Mouse (Mus musculus) hindbrain, embryonic 11.5 days (tissue): ENCODE measurements at regions not wholly inside any gene's neighbourhood (a gene's known extent, or its start where the extent isn't known, plus 50 kb on each side); places are given as distances from the start of the nearest gene placed in this dataset.

Experiments used
- ATAC-seq: fragments of 200-750 bp; cut with Nextera tagmentation; 2 replicates; pipeline ENCODE4 v1.8.0; 2017; ENCODE audit warnings: mild to moderate bottlenecking, moderate TSS enrichment, moderate library complexity; ENCODE audit not compliant: low FRiP score
- DNase-seq: peaks from one replicate; pipeline ENCODE4 v3.0.0-alpha.2; 2015; ENCODE audit warnings: low spot score
- H3K27ac ChIP-seq: fragments of 300-500 bp; sonication (generic); 2 replicates; pipeline ENCODE4 v1.5.1; 2014; ENCODE audit warnings: mild to moderate bottlenecking, low read depth, low read length
- H3K27me3 ChIP-seq: fragments of 300-500 bp; sonication (generic); 2 replicates; pipeline ENCODE4 v1.6.1; 2014; ENCODE audit warnings: mild to moderate bottlenecking, low read length, moderate library complexity, mixed read lengths; ENCODE audit not compliant: control insufficient read depth, insufficient read depth
- H3K36me3 ChIP-seq: fragments of 300-500 bp; sonication (generic); 2 replicates; pipeline ENCODE4 v1.6.1; 2014; ENCODE audit warnings: mild to moderate bottlenecking, low read length, moderate library complexity, mixed read lengths; ENCODE audit not compliant: control insufficient read depth, insufficient read depth
- H3K4me1 ChIP-seq: fragments of 300-500 bp; sonication (generic); replicated peaks from 2 replicates; pipeline ENCODE4 v1.6.1; 2014; ENCODE audit warnings: low read length, mixed read lengths; ENCODE audit not compliant: control insufficient read depth, insufficient read depth
- H3K4me2 ChIP-seq: fragments of 300-500 bp; sonication (generic); replicated peaks from 2 replicates; pipeline ENCODE4 v1.6.1; 2014; ENCODE audit warnings: mild to moderate bottlenecking, low read depth, low read length
- H3K4me3 ChIP-seq: fragments of 300-500 bp; sonication (generic); 2 replicates; pipeline ENCODE4 v1.5.1; 2014; ENCODE audit warnings: low read depth, low read length
- H3K9ac ChIP-seq: fragments of 300-500 bp; sonication (generic); 2 replicates; pipeline ENCODE4 v1.6.1; 2014; ENCODE audit warnings: low read depth, low read length
- H3K9me3 ChIP-seq: fragments of 300-500 bp; sonication (generic); 2 replicates; pipeline ENCODE4 v1.6.1; 2016; ENCODE audit warnings: low read length; ENCODE audit not compliant: control insufficient read depth
- WGBS: fragments of 180-500 bp; shearing (Covaris S2); extraction: QIAGEN DNeasy Blood & Tissue Kit; methylation state at CpG from one replicate; pipeline ENCODE4 v1.1.7; 2014; 5-methylcytosine and 5-hydroxymethylcytosine counted together

- WGBS, result 88% methylated on average over 1 of the region's 1 CpGs
Observed at GRCm38 (mm10) chr13:7306995-7307394, 658.4 kb upstream of the Pfkp start.

GRCm38 (mm10) chr13:7307396-7307795 is 658.8 kb upstream of the Pfkp start:
- Histone ChIP-seq H3K4me1 (no peaks in the 10 kb centered on the region), H3K36me3 (no peaks in the 10 kb centered on the region), H3K27ac (no peak overlapping the region), H3K9me3 (no peaks in the 10 kb centered on the region), H3K27me3 (no peaks in the 10 kb centered on the region), H3K9ac (no peak overlapping the region), H3K4me3 (no peak overlapping the region), H3K4me2 (no peak overlapping the region)
- 92% methylated on average over 5 of the region's 5 CpGs for WGBS
- ATAC-seq (no peak), DNase-seq (no peak)

More at GRCm38 (mm10) chr13:7306995-7307394, 658.4 kb upstream of the Pfkp start:
- Histone ChIP-seq H3K27ac (no peak overlapping the region), H3K4me3 (no peak overlapping the region), H3K27me3 (no peaks in the 10 kb centered on the region), H3K36me3 (no peaks in the 10 kb centered on the region), H3K9ac (no peak overlapping the region), H3K9me3 (no peaks in the 10 kb centered on the region), H3K4me1 (no peaks in the 10 kb centered on the region), H3K4me2 (no peak overlapping the region)
- DNase-seq (no peak), ATAC-seq (no peak)

- Histone ChIP-seq H3K27ac (no peak overlapping the region), H3K4me2 (no peak overlapping the region), H3K9ac (no peak overlapping the region), H3K27me3 (no peaks in the 10 kb centered on the region), H3K4me3 (no peak overlapping the region), H3K36me3 (no peaks in the 10 kb centered on the region), H3K4me1 (no peaks in the 10 kb centered on the region), H3K9me3 (no peaks in the 10 kb centered on the region)
- ATAC-seq (no peak), DNase-seq (no peak)
- WGBS, result 90% methylated on average over 1 of the region's 1 CpGs
Observed at GRCm38 (mm10) chr13:7313474-7313873, 664.9 kb upstream of the Pfkp start.

DNA sequence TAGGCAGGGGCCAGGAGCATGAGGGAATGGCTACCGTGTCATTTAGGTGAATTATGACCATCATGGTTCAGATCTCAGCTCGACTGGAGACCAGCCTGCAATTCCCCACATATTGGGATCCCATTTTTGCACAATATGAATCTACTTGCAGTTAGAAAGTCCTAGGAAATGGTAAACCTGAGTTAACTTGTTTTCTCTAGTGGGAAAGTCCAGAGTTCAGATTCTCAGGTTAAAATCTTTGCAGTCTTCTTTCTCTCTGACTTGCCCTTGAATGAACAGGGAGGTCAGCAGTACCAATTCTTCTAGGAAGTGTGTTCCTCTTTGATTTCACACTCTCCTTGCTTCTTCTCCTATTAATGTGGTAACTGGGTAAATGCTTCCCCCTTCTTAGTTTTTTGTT is 681.6 kb upstream of the Pfkp start:
- no peak for ATAC-seq
- WGBS, result 81% methylated on average over 2 of the region's 2 CpGs
- H3K9me3 ChIP-seq, result no peaks in the 10 kb centered on the region

DNA sequence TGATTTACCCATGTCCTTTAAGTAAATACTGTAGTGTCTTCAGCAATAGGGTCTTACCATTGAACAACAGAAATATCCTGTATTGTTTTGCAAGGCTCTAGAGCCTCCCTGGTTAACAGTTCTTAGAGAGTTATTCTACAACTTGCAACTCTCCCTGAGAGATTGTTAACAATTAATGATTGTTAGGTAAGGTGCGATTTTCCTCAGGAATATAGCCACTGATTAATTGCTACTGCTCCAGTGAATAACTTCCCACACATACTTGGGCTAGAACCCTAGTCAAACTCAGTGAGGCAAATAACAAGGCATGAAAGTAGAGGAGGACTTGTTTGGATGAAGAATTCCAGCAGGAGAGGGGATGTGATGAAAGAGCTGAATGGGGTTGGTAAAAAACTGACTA is 697.2 kb upstream of the Pfkp start:
- DNase-seq (no peak), ATAC-seq (no peak)
- Histone ChIP-seq H3K4me2 (no peak overlapping the region), H3K4me3 (no peak overlapping the region), H3K27ac (no peak overlapping the region), H3K9ac (no peak overlapping the region), H3K9me3 (no peaks in the 10 kb centered on the region), H3K36me3 (no peaks in the 10 kb centered on the region), H3K4me1 (no peaks in the 10 kb centered on the region), H3K27me3 (no peaks in the 10 kb centered on the region)
- WGBS, result 86% methylated on average over 1 of the region's 1 CpGs

More for the DNA sequence above, 681.6 kb upstream of the Pfkp start:
- H3K4me2 ChIP-seq, result no peak overlapping the region
- H3K4me3 ChIP-seq, result no peak overlapping the region
- H3K9ac ChIP-seq, result no peak overlapping the region
- no peaks in the 10 kb centered on the region for H3K27me3 ChIP-seq
- H3K36me3 ChIP-seq, result no peaks in the 10 kb centered on the region
- DNase-seq, result no peak
- no peaks in the 10 kb centered on the region for H3K4me1 ChIP-seq
- H3K27ac ChIP-seq, result no peak overlapping the region

- Histone ChIP-seq H3K9me3 (no peaks in the 10 kb centered on the region), H3K36me3 (no peaks in the 10 kb centered on the region), H3K4me2 (no peak overlapping the region), H3K4me1 (no peaks in the 10 kb centered on the region), H3K27ac (no peak overlapping the region), H3K4me3 (no peak overlapping the region), H3K27me3 (no peaks in the 10 kb centered on the region), H3K9ac (no peak overlapping the region)
- ATAC-seq (no peak), DNase-seq (no peak)
Observed at GRCm38 (mm10) chr13:7348431-7348830, 699.9 kb upstream of the Pfkp start.

- Histone ChIP-seq H3K9me3 (no peaks in the 10 kb centered on the region), H3K4me2 (no peak overlapping the region), H3K4me3 (no peak overlapping the region), H3K4me1 (no peaks in the 10 kb centered on the region), H3K27ac (no peak overlapping the region), H3K36me3 (no peaks in the 10 kb centered on the region), H3K9ac (no peak overlapping the region), H3K27me3 (no peaks in the 10 kb centered on the region)
- DNase-seq (no peak), ATAC-seq (no peak)
- 82% methylated on average over 4 of the region's 4 CpGs for WGBS
Observed at GRCm38 (mm10) chr13:7353011-7353410, 704.4 kb upstream of the Pfkp start.

DNA sequence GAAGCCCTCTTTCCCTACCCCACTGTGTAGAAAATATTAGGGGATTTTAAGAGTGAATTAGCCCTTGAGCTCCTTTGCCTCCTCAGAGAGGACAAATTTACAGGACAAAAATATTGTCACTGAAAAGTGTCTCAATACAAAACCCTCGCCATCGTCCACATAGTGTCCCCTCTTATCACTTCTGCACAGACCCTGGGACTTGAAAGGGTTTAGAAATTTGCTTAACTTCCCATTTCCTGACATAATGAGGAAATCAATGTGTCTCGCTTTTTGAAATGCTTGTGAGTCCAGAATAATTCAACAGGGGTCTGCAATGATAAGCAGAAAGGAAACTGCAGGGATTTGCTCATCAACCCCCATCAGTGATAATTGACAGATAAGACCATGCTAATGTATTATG is 708.5 kb upstream of the Pfkp start:
- no peak overlapping the region for H3K27ac ChIP-seq
- WGBS, result 83% methylated on average over 3 of the region's 3 CpGs
- H3K9me3 ChIP-seq, result no peaks in the 10 kb centered on the region
- no peaks in the 10 kb centered on the region for H3K27me3 ChIP-seq
- no peak overlapping the region for H3K4me3 ChIP-seq
- H3K9ac ChIP-seq, result no peak overlapping the region
- no peak overlapping the region for H3K4me2 ChIP-seq
- no peaks in the 10 kb centered on the region for H3K4me1 ChIP-seq
- ATAC-seq (no peak), DNase-seq (no peak)
- H3K36me3 ChIP-seq, result no peaks in the 10 kb centered on the region

DNA sequence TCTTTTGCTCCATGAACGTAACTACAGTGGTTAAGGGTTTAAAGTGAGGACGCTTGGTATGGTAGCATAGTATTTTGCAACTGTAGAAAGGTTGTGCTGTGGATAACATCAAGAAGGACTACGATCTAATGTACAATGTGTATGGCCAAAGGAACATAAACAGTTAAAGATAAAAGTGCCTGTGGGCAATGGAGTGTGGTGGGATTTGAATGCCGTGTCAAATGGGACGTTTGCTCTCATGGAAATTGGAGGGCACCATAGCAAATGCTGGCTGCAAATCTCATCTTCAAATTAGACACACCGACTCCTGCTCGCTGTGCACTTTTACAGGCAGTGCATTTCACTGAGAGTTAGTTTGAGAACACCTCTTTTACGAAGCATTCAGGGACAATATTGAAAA is 725.0 kb upstream of the Pfkp start:
- Histone ChIP-seq H3K36me3 (no peaks in the 10 kb centered on the region), H3K9ac (no peak overlapping the region), H3K27ac (no peak overlapping the region), H3K4me2 (no peak overlapping the region), H3K4me1 (no peaks in the 10 kb centered on the region), H3K4me3 (no peak overlapping the region), H3K9me3 (no peaks in the 10 kb centered on the region), H3K27me3 (no peaks in the 10 kb centered on the region)
- DNase-seq, result peak; percentile 6
- WGBS, result 58% methylated on average over 8 of the region's 8 CpGs
- ATAC-seq, result peak; percentile 17; the same call in 1 of the 2 replicates
